Mouse (Mus musculus) MEL (cell line): Measurements from ENCODE around the gene Gxylt2. TPM values are rescaled to one million over a fixed set of nuclear protein-coding genes. Genes with fewer than 3 reads are reported as not detected.

Experiments used
- DNase-seq: peaks from one replicate; pipeline ENCODE4 v3.0.0; 2011; ENCODE audit warnings: low read depth, low spot score
- H3K27ac ChIP-seq: 2 replicates; pipeline ENCODE4 v1.5.1; 2012; ENCODE audit warnings: low read depth, mild to moderate bottlenecking, control low read depth, low read length, moderate library complexity; ENCODE audit not compliant: control insufficient read depth
- H3K27me3 ChIP-seq, 2 experiments: fragments of 150-350 bp in 1 of 2; sonication (generic) in 1 of 2; 2 replicates each; pipeline ENCODE4 v1.6.1; 2012; ENCODE audit warnings: low read length in 2 of 2, mild to moderate bottlenecking in 2 of 2, improper control_type of control experiment in 1 of 2, moderate library complexity in 1 of 2; ENCODE audit not compliant: insufficient read depth in 2 of 2, control insufficient read depth in 1 of 2
- H3K36me3 ChIP-seq, 2 experiments: 2 replicates each; pipeline ENCODE4 v1.6.1; 2012 to 2014; ENCODE audit warnings: low read length in 2 of 2, improper control_type of control experiment in 1 of 2, inconsistent platforms in 1 of 2, mild to moderate bottlenecking in 1 of 2; ENCODE audit not compliant: insufficient read depth in 2 of 2, control insufficient read depth in 1 of 2
- H3K4me1 ChIP-seq, 2 experiments: fragments of 150-350 bp in 1 of 2; sonication (generic) in 1 of 2; 2 replicates each; pipeline ENCODE4 v1.6.1; 2012; ENCODE audit warnings: low read length in 2 of 2, improper control_type of control experiment in 1 of 2, mild to moderate bottlenecking in 1 of 2; ENCODE audit not compliant: insufficient read depth in 2 of 2, control insufficient read depth in 1 of 2
- H3K4me3 ChIP-seq, 2 experiments: fragments of 150-350 bp in 1 of 2; sonication (generic) in 1 of 2; 2 replicates each; pipeline ENCODE4 v1.5.1; 2012; ENCODE audit warnings: low read depth in 2 of 2, low read length in 2 of 2, mild to moderate bottlenecking in 2 of 2, moderate library complexity in 2 of 2, control low read depth in 1 of 2, improper control_type of control experiment in 1 of 2; ENCODE audit not compliant: control insufficient read depth in 1 of 2, insufficient read depth in 1 of 2
- H3K79me2 ChIP-seq: 2 replicates; pipeline ENCODE4 v1.6.1; 2012; ENCODE audit warnings: mild to moderate bottlenecking, low read length, moderate library complexity; ENCODE audit not compliant: control insufficient read depth, poor library complexity, insufficient read depth
- H3K9ac ChIP-seq: 2 replicates; pipeline ENCODE4 v1.6.1; 2012; ENCODE audit warnings: low read depth, mild to moderate bottlenecking, control low read depth, low read length, moderate library complexity; ENCODE audit not compliant: control insufficient read depth, poor library complexity, severe bottlenecking
- H3K9me3 ChIP-seq: fragments of 150-350 bp; sonication (generic); replicated peaks from 2 replicates; pipeline ENCODE4 v1.6.1; 2012; ENCODE audit warnings: mild to moderate bottlenecking, low read length, improper control_type of control experiment, moderate library complexity; ENCODE audit not compliant: insufficient read depth
- CHD1 ChIP-seq: IDR thresholded peaks from 2 replicates; pipeline ENCODE4 v1.6.1; 2012; ENCODE audit warnings: low read depth, mild to moderate bottlenecking, inconsistent platforms, low read length, improper control_type of control experiment
- CTCF ChIP-seq, 3 experiments: IDR thresholded peaks in 2 of 3; conservative IDR thresholded peaks in 1 of 3; 2 replicates each; pipeline ENCODE4 v1.5.1; 2011 to 2012; ENCODE audit warnings: low read length in 3 of 3, low read depth in 2 of 3, mild to moderate bottlenecking in 2 of 3, improper control_type of control experiment in 1 of 3, inconsistent platforms in 1 of 3, mixed read lengths in 1 of 3, moderate library complexity in 1 of 3; ENCODE audit not compliant: control insufficient read depth in 1 of 3, insufficient read depth in 1 of 3, poor library complexity in 1 of 3, severe bottlenecking in 1 of 3
- ETS1 ChIP-seq: IDR thresholded peaks from 2 replicates; pipeline ENCODE4 v1.6.1; 2012; ENCODE audit warnings: low read depth, mild to moderate bottlenecking, inconsistent platforms, low read length, improper control_type of control experiment, moderate library complexity
- GABPA ChIP-seq: IDR thresholded peaks from 2 replicates; pipeline ENCODE4 v1.6.1; 2012; ENCODE audit warnings: low read depth, mild to moderate bottlenecking, inconsistent platforms, low read length, improper control_type of control experiment, moderate library complexity
- GATA1 ChIP-seq: IDR thresholded peaks from 2 replicates; pipeline ENCODE4 v1.6.1; 2011; ENCODE audit warnings: low read depth, low read length, improper control_type of control experiment
- JUND ChIP-seq: IDR thresholded peaks from 2 replicates; pipeline ENCODE4 v1.6.1; 2011; ENCODE audit warnings: low read depth, mild to moderate bottlenecking, improper control_type of control experiment, low read length
- KAT2A ChIP-seq: conservative IDR thresholded peaks from 2 replicates; pipeline ENCODE4 v1.6.1; 2012; ENCODE audit warnings: low read depth, low read length, improper control_type of control experiment, inconsistent platforms
- MAX ChIP-seq: IDR thresholded peaks from 2 replicates; pipeline ENCODE4 v1.6.1; 2011; ENCODE audit warnings: low read length, improper control_type of control experiment
- MAZ ChIP-seq: IDR thresholded peaks from 2 replicates; pipeline ENCODE4 v1.6.1; 2012; ENCODE audit warnings: low read depth, mild to moderate bottlenecking, inconsistent platforms, low read length, improper control_type of control experiment
- MYB ChIP-seq: IDR thresholded peaks from 2 replicates; pipeline ENCODE4 v1.6.1; 2011; ENCODE audit warnings: mild to moderate bottlenecking, low read depth, low read length, improper control_type of control experiment
- MYC ChIP-seq: IDR thresholded peaks from 2 replicates; pipeline ENCODE4 v1.6.1; 2011; ENCODE audit warnings: low read depth, mild to moderate bottlenecking, low read length, improper control_type of control experiment, moderate library complexity
- NELFE ChIP-seq: IDR thresholded peaks from 2 replicates; pipeline ENCODE4 v1.6.1; 2011; ENCODE audit warnings: low read depth, low read length, improper control_type of control experiment
- SIN3A ChIP-seq: IDR thresholded peaks from 2 replicates; pipeline ENCODE4 v1.6.1; 2012; ENCODE audit warnings: low read length, improper control_type of control experiment, inconsistent platforms
- SMC3 ChIP-seq: IDR thresholded peaks from 2 replicates; pipeline ENCODE4 v1.6.1; 2011; ENCODE audit warnings: low read depth, low read length, improper control_type of control experiment
- TAL1 ChIP-seq: IDR thresholded peaks from 2 replicates; pipeline ENCODE4 v1.6.1; 2012; ENCODE audit warnings: mild to moderate bottlenecking, inconsistent platforms, low read length, moderate library complexity, mixed read lengths
- TBP ChIP-seq: IDR thresholded peaks from 2 replicates; pipeline ENCODE4 v1.8.0; 2011; ENCODE audit warnings: low read depth, low read length, improper control_type of control experiment
- TCF12 ChIP-seq: IDR thresholded peaks from 2 replicates; pipeline ENCODE4 v1.6.1; 2014; ENCODE audit warnings: low read depth, mild to moderate bottlenecking, inconsistent platforms, low read length, improper control_type of control experiment, moderate library complexity
- USF1 ChIP-seq: IDR thresholded peaks from 2 replicates; pipeline ENCODE4 v1.6.1; 2014; ENCODE audit warnings: low read depth, mild to moderate bottlenecking, inconsistent platforms, low read length, improper control_type of control experiment, moderate library complexity
- USF2 ChIP-seq, 2 experiments: IDR thresholded peaks; 2 replicates each; pipeline ENCODE4 v1.6.1; 2011 to 2012; ENCODE audit warnings: improper control_type of control experiment in 2 of 2, low read length in 2 of 2, borderline replicate concordance in 1 of 2, inconsistent platforms in 1 of 2, low read depth in 1 of 2, mild to moderate bottlenecking in 1 of 2; ENCODE audit not compliant: insufficient read depth in 1 of 2
- ZKSCAN1 ChIP-seq: IDR thresholded peaks from 2 replicates; pipeline ENCODE4 v1.6.1; 2012; ENCODE audit warnings: low read depth, mild to moderate bottlenecking, inconsistent platforms, low read length, improper control_type of control experiment, moderate library complexity
- polyA plus RNA-seq, 2 experiments: library from polyadenylated mRNA; stranded (reverse) in 1 of 2; unstranded in 1 of 2; fragments of >175 nt in 1 of 2; fragments of >200 nt in 1 of 2; gene quantifications; 2 replicates each; pipeline versions ENCODE4 v1.2.1 to v1.2.4; 2012; ENCODE audit warnings: low replicate concordance in 2 of 2, low read depth in 1 of 2; ENCODE audit not compliant: insufficient read length in 2 of 2, insufficient read depth in 1 of 2, missing spikeins in 1 of 2
- total RNA-seq: library from RNA; depleted of rRNA; stranded (reverse); fragments of 300-350 nt; gene quantifications from 2 replicates; pipeline ENCODE4 v1.2.3, GENCODE M21; 2012

Gxylt2 gene
- total and polyA plus RNA-seq, 3 experiments, result not detected

DNA sequence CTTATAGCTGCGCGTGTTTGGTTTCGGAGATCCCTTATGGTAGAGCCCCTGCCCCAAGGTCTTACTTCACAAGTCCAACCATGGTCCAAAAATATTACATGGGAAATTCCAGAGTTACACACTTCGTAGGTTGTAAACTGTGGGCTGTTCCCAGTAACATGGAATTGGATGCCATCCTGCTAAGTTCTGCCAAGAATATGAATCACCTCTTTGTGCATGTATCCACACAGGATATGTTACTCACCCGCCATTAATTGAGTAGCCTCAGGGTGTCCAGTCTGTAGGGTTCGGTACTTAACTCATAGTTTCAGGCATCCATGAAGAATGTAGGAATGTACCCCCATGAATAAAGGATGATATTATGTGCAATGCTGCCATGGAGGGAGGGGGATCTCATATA is 94.8 kb downstream of the Gxylt2 start:
- no peaks in the 10 kb centered on the region for H3K9me3 ChIP-seq
- no peaks in the 10 kb centered on the region for H3K27me3 ChIP-seq
- DNase-seq, result no peak
- no peaks in the 10 kb centered on the region for H3K79me2 ChIP-seq
- H3K4me3 ChIP-seq, result no peak overlapping the region
- TF ChIP-seq JUND (no peak), MAX (no peak), SMC3 (no peak), TCF12 (no peak), TBP (no peak), TAL1 (no peak), MYC (no peak), GATA1 (no peak), NELFE (no peak)
- H3K27ac ChIP-seq, result no peak overlapping the region
- no peak overlapping the region for H3K9ac ChIP-seq
- H3K4me1 ChIP-seq, result no peaks in the 10 kb centered on the region
- H3K36me3 ChIP-seq, result no peaks in the 10 kb centered on the region

GRCm38 (mm10) chr6:100799766-100800165 is 95.2 kb downstream of the Gxylt2 start:
- Histone ChIP-seq H3K27me3 (no peaks in the 10 kb centered on the region), H3K4me3 (no peak overlapping the region), H3K9me3 (no peaks in the 10 kb centered on the region), H3K9ac (no peak overlapping the region), H3K36me3 (no peaks in the 10 kb centered on the region), H3K27ac (no peak overlapping the region), H3K4me1 (no peaks in the 10 kb centered on the region), H3K79me2 (no peaks in the 10 kb centered on the region)
- TF ChIP-seq TBP (no peak), ETS1 (no peak), CHD1 (no peak), JUND (no peak), ZKSCAN1 (no peak), MYB (no peak), KAT2A (no peak), USF2 (IDR thresholded peaks at IDR 0.05; ENCODE audit: borderline replicate concordance in 1 of 2, insufficient read depth in 1 of 2, low read depth in 1 of 2, low read length in 2 of 2) (no peak), MYC (no peak), TCF12 (no peak)
- DNase-seq, result no peak

DNA sequence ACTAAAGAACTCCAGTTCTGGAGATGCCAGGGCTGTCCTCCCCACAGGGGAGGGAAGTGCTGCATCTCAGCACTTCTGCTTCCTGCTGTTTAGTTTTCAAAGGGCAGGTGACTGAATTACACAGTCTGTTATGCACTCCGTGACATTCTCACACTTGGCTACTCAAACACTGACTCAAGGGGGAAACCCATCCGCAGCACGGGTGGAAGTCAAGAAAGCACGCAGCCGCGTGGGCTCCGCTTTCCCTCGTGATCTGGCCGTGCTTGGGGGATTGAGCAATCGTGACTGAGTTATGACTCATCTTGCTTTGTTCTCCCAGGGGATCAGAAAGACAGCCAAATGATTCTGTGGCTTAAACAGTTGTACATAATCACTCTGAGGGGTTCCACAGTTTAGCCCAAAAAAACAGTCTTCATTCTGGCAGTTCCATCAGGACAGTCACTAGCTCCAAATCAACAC is 96.0 kb downstream of the Gxylt2 start:
- H3K27me3 ChIP-seq, result no peaks in the 10 kb centered on the region
- no peak overlapping the region for H3K4me3 ChIP-seq
- TF ChIP-seq MYB (no peak), KAT2A (no peak), GATA1 (no peak), CTCF (IDR thresholded peaks at IDR 0.05 in 2 of 3, conservative IDR thresholded peaks at IDR 0.05 in 1 of 3; ENCODE audit: control insufficient read depth in 1 of 3, insufficient read depth in 1 of 3, low read depth in 2 of 3, low read length in 3 of 3, poor library complexity in 1 of 3, severe bottlenecking in 1 of 3) (no peak), USF1 (no peak), SIN3A (no peak), GABPA (no peak), MAZ (no peak)
- no peaks in the 10 kb centered on the region for H3K4me1 ChIP-seq
- DNase-seq, result no peak
- H3K9ac ChIP-seq, result no peak overlapping the region
- H3K9me3 ChIP-seq, result no peaks in the 10 kb centered on the region
- no peaks in the 10 kb centered on the region for H3K79me2 ChIP-seq
- no peaks in the 10 kb centered on the region for H3K36me3 ChIP-seq
- no peak overlapping the region for H3K27ac ChIP-seq
